32 mouse cellular contexts compared by ENCODE assay signal in genomic region chr2:35011649-35012048, GRCm38 (mm10). TPM values are rescaled to one million over a fixed set of nuclear protein-coding genes. Genes with fewer than 3 reads are reported as not detected.
"Had no signal": no experiment of that assay in that cellular context is flagged by ENCODE, and none has a peak within 500 bp of the region (broad histone marks: within the 10 kb centered on the region; RNA-seq: fewer than 3 reads in every experiment).

No protein-coding gene starts in this region.

- H3K9me3 ChIP-seq: limb, embryonic 10.5 days; limb, embryonic 12.5 days; limb, embryonic 13.5 days; limb, embryonic 15.5 days; liver, embryonic 12.5 days; liver, embryonic 13.5 days; liver, embryonic 15.5 days; lung, embryonic 15.5 days; midbrain, embryonic 10.5 days; midbrain, embryonic 12.5 days; midbrain, embryonic 13.5 days; midbrain, embryonic 15.5 days had no signal

- H3K27me3 ChIP-seq: limb, embryonic 12.5 days; limb, embryonic 15.5 days; liver, embryonic 13.5 days; liver, embryonic 15.5 days; lung, embryonic 15.5 days; midbrain, embryonic 12.5 days; midbrain, embryonic 13.5 days; midbrain, embryonic 15.5 days had no signal

- H3K9ac ChIP-seq: limb, embryonic 12.5 days; limb, embryonic 13.5 days; limb, embryonic 15.5 days; liver, embryonic 12.5 days; liver, embryonic 13.5 days; liver, embryonic 14.5 days; liver, embryonic 15.5 days; liver, postnatal 0 days; lung, embryonic 14.5 days; lung, embryonic 15.5 days; midbrain, embryonic 12.5 days; midbrain, embryonic 13.5 days; midbrain, embryonic 15.5 days had no signal

- DNase-seq: left cerebral cortex, postnatal 4 days; liver; liver, embryonic 13.5 days; liver, postnatal 0 days; lung, adult 18-20 months; lung, adult 2 months; lung, embryonic 14.5 days; lung, postnatal 10 days; lung, postnatal 14 days; lung, postnatal 36 days; lung, postnatal 4 days; midbrain, embryonic 14.5 days had no signal

- H3K4me3 ChIP-seq: limb, embryonic 10.5 days; limb, embryonic 12.5 days; limb, embryonic 13.5 days; limb, embryonic 15.5 days; liver, embryonic 12.5 days; liver, embryonic 13.5 days; liver, embryonic 15.5 days; lung, embryonic 15.5 days; megakaryocyte, embryonic 14.5 days; midbrain, embryonic 10.5 days; midbrain, embryonic 12.5 days; midbrain, embryonic 13.5 days; midbrain, embryonic 15.5 days; myocyte had no signal

- H3K27ac ChIP-seq: limb, embryonic 10.5 days; limb, embryonic 12.5 days; limb, embryonic 13.5 days; limb, embryonic 15.5 days; liver, embryonic 12.5 days; liver, embryonic 13.5 days; liver, embryonic 14.5 days; liver, embryonic 15.5 days; lung, embryonic 15.5 days; macrophage; midbrain, embryonic 10.5 days; midbrain, embryonic 12.5 days; midbrain, embryonic 13.5 days; midbrain, embryonic 15.5 days had no signal

- H3K4me1 ChIP-seq: limb, embryonic 12.5 days; limb, embryonic 13.5 days; limb, embryonic 15.5 days; liver, embryonic 12.5 days; liver, embryonic 13.5 days; liver, embryonic 15.5 days; lung, embryonic 15.5 days; midbrain, embryonic 10.5 days; midbrain, embryonic 12.5 days; midbrain, embryonic 13.5 days; midbrain, embryonic 15.5 days had no signal

- H3K36me3 ChIP-seq: limb, embryonic 10.5 days; limb, embryonic 12.5 days; limb, embryonic 13.5 days; limb, embryonic 15.5 days; liver, embryonic 13.5 days; lung, embryonic 15.5 days; midbrain, embryonic 10.5 days; midbrain, embryonic 12.5 days; midbrain, embryonic 13.5 days; midbrain, embryonic 15.5 days had no signal

RNA-seq across cellular contexts. Expression of gene Hc, which starts 49.6 kb away (rescaled TPM):
- total RNA-seq: megakaryocyte progenitor cell, adult 5-6 weeks; megakaryocyte, adult 5-6 weeks; megakaryocyte-erythroid progenitor cell, adult 5-6 weeks; midbrain, postnatal 0 days had no signal
- polyA plus RNA-seq: limb, embryonic 10.5 days; limb, embryonic 11.5 days; limb, embryonic 12.5 days; macrophage; myocyte had no signal

RNA-seq across cellular contexts. Expression of gene Traf1, which starts 50.1 kb away (rescaled TPM):
- polyA plus RNA-seq: limb, embryonic 10.5 days had no signal
